Mouse (Mus musculus) cortical plate, adult 2 months (tissue): ENCODE data around the gene Hdgfl2. TPM values are rescaled to one million over a fixed set of nuclear protein-coding genes. Genes with fewer than 3 reads are reported as not detected.

Source experiments
- H3K27ac ChIP-seq: fragments of 200-500 bp; 2 replicates; pipeline ENCODE4 v1.5.1; 2012; ENCODE audit warnings: low read length, control low read depth, inconsistent platforms; ENCODE audit not compliant: insufficient read depth
- H3K4me1 ChIP-seq: fragments of 200-500 bp; 2 replicates; pipeline ENCODE4 v1.6.1; 2011; ENCODE audit warnings: low read length; ENCODE audit not compliant: control insufficient read depth, insufficient read depth
- H3K4me3 ChIP-seq: fragments of 200-500 bp; 2 replicates; pipeline ENCODE4 v1.5.1; 2011; ENCODE audit warnings: mild to moderate bottlenecking, low read length, control low read depth; ENCODE audit not compliant: insufficient read depth
- CTCF ChIP-seq: fragments of 200-500 bp; IDR thresholded peaks from 2 replicates; pipeline ENCODE4 v1.5.1; 2011; ENCODE audit warnings: mild to moderate bottlenecking, control low read depth, low read length; ENCODE audit not compliant: insufficient read depth; ENCODE audit errors: extremely low read depth
- POLR2A ChIP-seq: fragments of 200-500 bp; IDR thresholded peaks from 2 replicates; pipeline ENCODE4 v1.6.1; 2011; ENCODE audit warnings: mild to moderate bottlenecking, low read length, control low read depth; ENCODE audit not compliant: insufficient read depth; ENCODE audit errors: extremely low read depth
- polyA plus RNA-seq: library from polyadenylated mRNA; depleted of rRNA; stranded (reverse); fragments of >200 nt; gene quantifications from 2 replicates; pipeline ENCODE4 v1.2.3, GENCODE M21; 2012

Hdgfl2 gene
- polyA plus RNA-seq, 1 experiment = 126 TPM

GRCm38 (mm10) chr17:56079921-56080320, 487 bp downstream of the Hdgfl2 start:
- TF ChIP-seq CTCF (no peak), POLR2A (no peak)
- H3K4me1 ChIP-seq = peaks cover 4% of the 10 kb centered on the region
- no peak overlapping the region for H3K27ac ChIP-seq
- H3K4me3 ChIP-seq = peak overlapping the region; percentile 97

DNA sequence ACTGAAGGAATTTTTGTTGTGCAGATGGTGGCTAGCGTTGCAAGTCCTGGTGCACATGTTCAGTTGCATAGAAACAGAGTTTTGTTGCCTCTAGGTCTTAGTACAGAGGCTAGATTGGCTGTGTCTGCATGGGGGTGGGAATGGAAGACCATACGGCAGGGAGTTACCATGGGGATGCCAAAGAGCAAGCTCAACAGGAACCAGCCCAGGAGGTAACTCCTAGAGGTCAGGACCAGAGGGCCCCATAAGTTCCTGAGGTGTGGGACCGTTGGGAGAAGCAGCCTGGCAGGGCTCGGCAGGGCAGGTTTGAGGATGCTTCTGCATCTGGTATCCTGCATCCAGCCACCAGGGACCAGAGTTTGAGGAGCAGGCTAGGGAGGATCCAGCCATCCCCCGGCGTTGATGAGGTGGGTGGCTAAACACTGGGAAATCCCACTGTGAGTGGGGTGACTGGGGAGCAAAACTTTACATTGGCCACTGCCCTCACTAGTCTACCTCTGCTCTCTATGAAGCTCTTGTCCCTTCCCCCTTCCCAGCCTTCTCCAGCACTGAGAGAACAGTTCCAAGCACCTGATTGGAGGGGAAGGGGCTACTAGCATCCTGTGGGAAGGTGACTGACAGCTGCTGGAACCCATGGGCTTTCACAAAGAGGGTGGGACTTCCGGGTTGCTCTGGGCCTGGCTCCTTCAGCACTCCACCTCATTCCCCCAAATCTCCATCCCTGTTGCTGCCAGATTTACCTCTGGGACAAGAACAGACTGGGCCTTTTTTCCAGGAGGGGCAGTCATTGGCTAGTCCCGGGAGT, 1.5 kb downstream of the Hdgfl2 start:
- Histone ChIP-seq H3K4me1 (peaks cover 4% of the 10 kb centered on the region), H3K27ac (no peak overlapping the region), H3K4me3 (peak overlapping the region; percentile 97)
- no peak for TF ChIP-seq POLR2A
- no peak for TF ChIP-seq CTCF

GRCm38 (mm10) chr17:56092312-56092711, 12.9 kb downstream of the Hdgfl2 start:
- Histone ChIP-seq H3K4me1 (no peaks in the 10 kb centered on the region), H3K27ac (no peak overlapping the region), H3K4me3 (no peak overlapping the region)
- TF ChIP-seq CTCF = no peak
- no peak for TF ChIP-seq POLR2A

DNA sequence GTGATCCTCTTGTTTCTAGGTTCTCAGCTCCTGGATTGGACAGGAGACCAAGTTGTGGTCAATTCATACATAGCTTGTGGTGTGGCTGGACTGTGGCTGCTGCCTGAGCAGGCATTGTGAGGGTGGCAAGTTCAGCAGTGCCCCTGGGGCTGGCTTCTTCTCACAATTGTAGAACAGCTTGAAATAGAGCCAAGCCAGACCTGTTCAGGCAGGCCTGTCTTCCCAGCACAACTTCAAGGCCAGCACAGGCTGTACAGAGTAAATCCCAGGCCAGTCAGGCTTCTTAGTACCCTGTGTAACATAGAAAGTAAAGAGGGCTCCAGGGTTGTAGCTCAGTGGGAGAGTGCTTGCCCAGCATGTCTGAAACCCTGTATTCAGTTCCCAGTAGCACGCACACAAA, 13.4 kb downstream of the Hdgfl2 start:
- Histone ChIP-seq H3K4me3 (no peak overlapping the region), H3K27ac (no peak overlapping the region), H3K4me1 (no peaks in the 10 kb centered on the region)
- TF ChIP-seq CTCF = no peak
- TF ChIP-seq POLR2A = no peak

GRCm38 (mm10) chr17:56096883-56097282, 17.4 kb downstream of the Hdgfl2 start:
- TF ChIP-seq POLR2A (no peak), CTCF (no peak)
- no peak overlapping the region for H3K4me3 ChIP-seq
- H3K4me1 ChIP-seq = no peaks in the 10 kb centered on the region
- no peak overlapping the region for H3K27ac ChIP-seq

- no peak overlapping the region for H3K4me3 ChIP-seq
- H3K27ac ChIP-seq = no peak overlapping the region
- no peaks in the 10 kb centered on the region for H3K4me1 ChIP-seq
- TF ChIP-seq POLR2A = no peak
- TF ChIP-seq CTCF = no peak
Observed at GRCm38 (mm10) chr17:56098180-56098579, 18.7 kb downstream of the Hdgfl2 start.

DNA sequence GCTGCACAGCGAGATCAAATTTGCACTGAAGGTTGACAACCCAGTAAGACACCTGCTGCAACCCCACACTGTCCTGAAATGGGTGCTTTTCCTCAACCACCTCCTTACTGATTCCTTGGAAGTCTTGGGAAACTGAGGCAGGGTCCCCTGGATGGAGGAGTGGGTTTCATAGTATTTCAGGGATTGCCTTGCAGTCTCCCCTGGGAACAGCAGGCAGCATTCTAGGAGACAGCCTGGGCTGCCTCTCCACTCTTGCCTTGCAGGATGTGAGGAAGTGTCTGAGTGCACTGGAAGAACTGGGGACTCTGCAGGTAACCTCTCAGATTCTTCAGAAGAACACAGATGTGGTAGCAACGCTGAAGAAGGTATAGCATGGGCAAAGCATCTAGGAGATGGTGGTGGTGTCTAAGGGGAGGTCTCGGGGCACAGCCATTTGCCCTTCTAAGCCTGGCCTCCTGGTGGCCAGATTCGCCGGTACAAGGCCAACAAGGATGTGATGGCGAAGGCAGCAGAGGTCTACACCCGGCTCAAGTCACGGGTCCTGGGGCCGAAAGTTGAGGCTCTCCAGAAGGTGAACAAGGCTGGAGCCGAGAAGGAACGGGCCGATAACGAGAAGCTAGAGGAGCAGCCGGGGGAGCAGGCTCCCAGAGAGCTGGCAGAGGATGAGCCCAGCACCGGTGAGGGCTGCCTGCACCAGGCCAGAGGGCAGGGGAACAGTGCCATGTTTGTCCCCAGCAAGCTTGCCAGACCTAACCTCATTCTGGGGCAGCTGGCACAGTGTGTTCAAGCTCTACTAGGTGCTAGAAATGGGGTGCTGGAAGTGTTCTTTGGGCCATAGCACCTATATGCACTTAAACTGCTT, 19.5 kb downstream of the Hdgfl2 start:
- Histone ChIP-seq H3K4me1 (no peaks in the 10 kb centered on the region), H3K4me3 (no peak overlapping the region), H3K27ac (no peak overlapping the region)
- no peak for TF ChIP-seq CTCF
- TF ChIP-seq POLR2A = no peak

- Histone ChIP-seq H3K4me3 (no peak overlapping the region), H3K4me1 (no peaks in the 10 kb centered on the region), H3K27ac (no peak overlapping the region)
- no peak for TF ChIP-seq CTCF
- no peak for TF ChIP-seq POLR2A
Observed at GRCm38 (mm10) chr17:56100811-56101210, 21.4 kb downstream of the Hdgfl2 start.

DNA sequence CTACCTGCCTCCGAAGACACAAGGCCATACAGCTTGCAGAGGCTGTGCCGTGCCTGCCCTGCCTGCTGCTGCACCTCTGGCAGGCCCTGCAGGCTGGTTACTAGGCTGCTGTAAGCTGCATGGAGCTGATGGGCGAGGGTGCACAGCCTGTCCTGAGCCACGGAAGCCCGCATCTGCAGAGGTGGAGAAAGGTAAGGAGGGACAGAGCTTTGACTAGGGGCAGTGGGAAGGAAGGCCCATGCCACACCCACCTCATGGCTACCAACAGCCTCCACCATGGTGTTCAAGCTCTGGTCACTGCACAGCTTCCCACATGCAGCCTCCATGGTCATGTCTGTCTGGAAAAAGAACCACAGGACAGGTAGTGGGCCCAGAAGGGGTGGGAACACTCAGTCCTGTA, 22.7 kb downstream of the Hdgfl2 start:
- TF ChIP-seq POLR2A = no peak
- TF ChIP-seq CTCF = no peak
- Histone ChIP-seq H3K4me3 (no peak overlapping the region), H3K4me1 (no peaks in the 10 kb centered on the region), H3K27ac (no peak overlapping the region)
